Mouse (Mus musculus): ENCODE measurements at regions not wholly inside any gene's neighbourhood (a gene's known extent, or its start where the extent isn't known, plus 50 kb on each side); places are given as distances from the start of the nearest gene placed in this dataset.

- TF ChIP-seq EP300 (IDR thresholded peaks at IDR 0.05; ENCODE audit: insufficient read depth, low read depth, low read length): no peak
- no peak for TF ChIP-seq CTCF (IDR thresholded peaks at IDR 0.05)
- TF ChIP-seq POLR2A (IDR thresholded peaks at IDR 0.05; ENCODE audit: insufficient read depth, low read depth, low read length): no peak
These were observed 534.4 kb upstream of the Adamts16 start for GRCm38 (mm10) chr13:71375909-71376606.

Data from heart, adult 2 months (tissue).